8 mouse cellular contexts compared by ENCODE assay signal in genomic region chr5:5684946-5685345, GRCm38 (mm10). TPM values are rescaled to one million over a fixed set of nuclear protein-coding genes. Genes with fewer than 3 reads are reported as not detected.
DNase-seq lines count a peak whose midpoint lies in the region; TF ChIP-seq lines count a peak whose summit lies in the region.
"Not testable (repeated sequence)": the region's sequence is repeated elsewhere in the genome, so short reads cannot be mapped to it uniquely, and the experiment has no call there.
"Had no signal": no experiment of that assay in that cellular context is flagged by ENCODE, and none has a peak within 500 bp of the region (broad histone marks: within the 10 kb centered on the region; RNA-seq: fewer than 3 reads in every experiment).

No protein-coding gene starts in this region.

- TF ChIP-seq POLR2A in embryonic fibroblast, embryonic 13.5 days (IDR thresholded peaks at IDR 0.05; ENCODE audit: low read depth, low read length) = not testable (repeated sequence)

- not testable (repeated sequence) for TF ChIP-seq CTCF in embryonic fibroblast, embryonic 13.5 days (IDR thresholded peaks at IDR 0.05; ENCODE audit: borderline replicate concordance, insufficient read depth, low read length)

- not testable (repeated sequence) for H3K4me1 ChIP-seq in embryonic fibroblast, embryonic 13.5 days (ENCODE audit: control insufficient read depth, insufficient read depth, low read length)

- not testable (repeated sequence) for H3K4me3 ChIP-seq in embryonic fibroblast, embryonic 13.5 days (ENCODE audit: insufficient read depth, low read length)

- DNase-seq in 3T3-L1 (ENCODE audit: low read depth, low spot score) (peak; percentile 93), ES-CJ7 (ENCODE audit: low read depth, low spot score) (peak; percentile 33), R1 (ENCODE audit: low read depth, low spot score) (peak; percentile 82)
- DNase-seq in adrenal gland, adult 2 months = peak; percentile 67
- DNase-seq in adrenal gland, postnatal 14 days = peak; percentile 40

- peak overlapping the region; percentile 57; the same call in 1 of the 2 replicates for H3K27ac ChIP-seq in embryonic fibroblast, embryonic 13.5 days (ENCODE audit: insufficient read depth, low read length)

RNA-seq across cellular contexts. Expression of gene Steap2, which starts 9.4 kb away (rescaled TPM):
- total RNA-seq in adrenal gland, adult 2 months (2021) = 10 to 100 TPM; 34.1 to 53.0 TPM
- 16.7 and 24.0 TPM in 2 replicates for polyA plus RNA-seq in adrenal gland, adult 2 months (2012; rRNA removed)
- total RNA-seq in adrenal gland, postnatal 14 days (2021) = 35.8 and 41.6 TPM in 2 replicates
- 63.5 and 68.2 TPM in 2 replicates for polyA plus RNA-seq in embryonic fibroblast, embryonic 13.5 days (2011; ENCODE audit: insufficient read length, low read depth, missing spikeins)
- total RNA-seq: CH12.LX; common myeloid progenitor, adult 5-6 weeks had no signal

RNA-seq across cellular contexts. Expression of gene Cfap69, which starts 20.9 kb away (rescaled TPM):
- 1 to 10 TPM; 7.9 to 8.9 TPM for total RNA-seq in adrenal gland, adult 2 months (2021)
- polyA plus RNA-seq in adrenal gland, adult 2 months (2012; rRNA removed) = 2.2 and 4.6 TPM in 2 replicates
- total RNA-seq in adrenal gland, postnatal 14 days (2021) = 6.8 TPM in 2 replicates
- 3.6 and 5.0 TPM in 2 replicates for polyA plus RNA-seq in embryonic fibroblast, embryonic 13.5 days (2011; ENCODE audit: insufficient read length, low read depth, missing spikeins)
- total RNA-seq: common myeloid progenitor, adult 5-6 weeks had no signal

Comparison
In these comparisons a context has a peak if more than half of its experiments do, and no peak if none do; other contexts are left out.
1. DNase-seq: peak in every context shown above with its lines; median percentile 93 in 3T3-L1; 82 in R1; 67 in adrenal gland, adult 2 months; 40 in adrenal gland, postnatal 14 days; 33 in ES-CJ7.